Mouse (Mus musculus) ES-E14 (cell line): Measurements from ENCODE around the gene Il10.

ENCODE experiments used
- HCFC1 ChIP-seq: IDR thresholded peaks from 2 replicates; pipeline ENCODE4 v1.6.1; 2012; ENCODE audit warnings: low read length, inconsistent platforms, borderline replicate concordance; ENCODE audit not compliant: insufficient read depth
- MAFK ChIP-seq: IDR thresholded peaks from 2 replicates; pipeline ENCODE4 v1.6.1; 2014; ENCODE audit warnings: mild to moderate bottlenecking, low read depth, low read length, inconsistent platforms; ENCODE audit not compliant: insufficient read depth
- ZC3H11A ChIP-seq: IDR thresholded peaks from 2 replicates; pipeline ENCODE4 v1.6.1; 2012; ENCODE audit warnings: low read depth, mild to moderate bottlenecking, inconsistent platforms, low read length, borderline replicate concordance

DNA sequence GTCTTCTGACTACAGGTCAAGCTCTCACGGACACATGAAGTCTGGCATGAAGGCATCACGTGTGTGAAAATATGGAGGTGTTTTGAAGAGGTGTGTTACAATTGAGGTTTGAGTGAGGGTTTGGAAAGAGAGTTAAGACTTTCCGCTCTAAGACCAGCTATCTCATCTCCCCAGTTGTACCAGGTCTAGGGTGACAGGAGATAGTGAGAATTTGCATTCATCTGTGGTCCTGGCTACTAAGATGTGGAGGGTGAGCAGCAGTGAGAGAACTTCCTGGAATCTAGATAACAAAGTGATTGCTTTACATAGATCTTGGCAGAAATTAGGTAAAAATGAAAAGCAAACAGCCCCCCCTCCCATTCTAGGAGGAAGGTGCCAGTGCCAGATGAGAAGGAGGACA lies 9.6 kb downstream of the Il10 start:
- TF ChIP-seq MAFK = no peak
- no peak for TF ChIP-seq ZC3H11A
- TF ChIP-seq HCFC1 = no peak
